Mouse (Mus musculus) cerebellum, adult (tissue): ENCODE results near the gene Gm29776.

Experiments used
- ATAC-seq: cut with Nextera tagmentation; 2 replicates; pipeline ENCODE4 v1.9.2; 2017; ENCODE audit warnings: mild to moderate bottlenecking, moderate library complexity, mixed read lengths; ENCODE audit not compliant: insufficient number of reproducible peaks, low FRiP score, low TSS enrichment

Gm29776 gene

GRCm38 (mm10) chr14:54660009-54660408, 38.6 kb downstream of the Gm29776 start:
- ATAC-seq = no peak

GRCm38 (mm10) chr14:54653496-54653895, 45.1 kb downstream of the Gm29776 start:
- peak; percentile 88 for ATAC-seq

- ATAC-seq = no peak
Measured at GRCm38 (mm10) chr14:54652787-54653186, 45.8 kb downstream of the Gm29776 start.

- ATAC-seq = no peak
Measured at GRCm38 (mm10) chr14:54651556-54651955, 47.1 kb downstream of the Gm29776 start.

GRCm38 (mm10) chr14:54650621-54651454, 47.8 kb downstream of the Gm29776 start:
- peak; percentile 64; the same call in 1 of the 2 replicates for ATAC-seq

GRCm38 (mm10) chr14:54647900-54648299, 50.7 kb downstream of the Gm29776 start:
- no peak for ATAC-seq

GRCm38 (mm10) chr14:54646898-54647636, 51.6 kb downstream of the Gm29776 start:
- ATAC-seq = no peak

GRCm38 (mm10) chr14:54646455-54646854, 52.2 kb downstream of the Gm29776 start:
- ATAC-seq = no peak

GRCm38 (mm10) chr14:54644294-54644693, 54.3 kb downstream of the Gm29776 start:
- no peak for ATAC-seq

GRCm38 (mm10) chr14:54643011-54643410, 55.6 kb downstream of the Gm29776 start:
- no peak for ATAC-seq
